Mouse (Mus musculus) small intestine, adult 2 months (tissue): ENCODE data around the gene Gm3371. TPM values are rescaled to one million over a fixed set of nuclear protein-coding genes. Genes with fewer than 3 reads are reported as not detected.
"Not testable (repeated sequence)": the region's sequence is repeated elsewhere in the genome, so short reads cannot be mapped to it uniquely, and the experiment has no call there.

Source experiments
- H3K27ac ChIP-seq: fragments of 200-500 bp; 2 replicates; pipeline ENCODE4 v1.5.1; 2012; ENCODE audit warnings: low read depth, low read length, control low read depth, inconsistent platforms; ENCODE audit not compliant: insufficient read depth
- H3K27me3 ChIP-seq: fragments of 200-500 bp; 2 replicates; pipeline ENCODE4 v1.6.1; 2012; ENCODE audit warnings: mild to moderate bottlenecking, moderate library complexity, low read length, inconsistent platforms; ENCODE audit not compliant: control insufficient read depth, insufficient read depth
- H3K36me3 ChIP-seq: fragments of 200-500 bp; 2 replicates; pipeline ENCODE4 v1.6.1; 2012; ENCODE audit warnings: mild to moderate bottlenecking, low read length, control low read depth, inconsistent platforms; ENCODE audit not compliant: control insufficient read depth, insufficient read depth
- H3K4me1 ChIP-seq: fragments of 200-500 bp; 2 replicates; pipeline ENCODE4 v1.6.1; 2012; ENCODE audit warnings: low read length, inconsistent platforms, mixed read lengths; ENCODE audit not compliant: control insufficient read depth, insufficient read depth, insufficient read length
- H3K4me3 ChIP-seq: fragments of 200-500 bp; 2 replicates; pipeline ENCODE4 v1.5.1; 2012; ENCODE audit warnings: low read depth, mild to moderate bottlenecking, control low read depth, inconsistent platforms, low read length, moderate library complexity
- WGBS: fragments of 180-500 bp; shearing (Covaris S2); methylation state at CpG from one replicate; pipeline ENCODE4 v1.1.7; 2018; 5-methylcytosine and 5-hydroxymethylcytosine counted together
- polyA plus RNA-seq: library from polyadenylated mRNA; depleted of rRNA; stranded (reverse); fragments of >200 nt; gene quantifications from 2 replicates; pipeline ENCODE4 v1.2.3, GENCODE M21; 2012; rRNA removed

Gene Gm3371
- not detected in 2 replicates for polyA plus RNA-seq

GRCm38 (mm10) chr14:44410588-44410987 lies at the start of gene Gm3371:
Gm3371 (minus strand) TSS chr14:44410688.
- not testable (repeated sequence) for H3K27me3 ChIP-seq, H3K4me3 ChIP-seq, H3K4me1 ChIP-seq, H3K36me3 ChIP-seq, H3K27ac ChIP-seq
- 40% methylated on average over 1 of the region's 2 CpGs for WGBS

DNA sequence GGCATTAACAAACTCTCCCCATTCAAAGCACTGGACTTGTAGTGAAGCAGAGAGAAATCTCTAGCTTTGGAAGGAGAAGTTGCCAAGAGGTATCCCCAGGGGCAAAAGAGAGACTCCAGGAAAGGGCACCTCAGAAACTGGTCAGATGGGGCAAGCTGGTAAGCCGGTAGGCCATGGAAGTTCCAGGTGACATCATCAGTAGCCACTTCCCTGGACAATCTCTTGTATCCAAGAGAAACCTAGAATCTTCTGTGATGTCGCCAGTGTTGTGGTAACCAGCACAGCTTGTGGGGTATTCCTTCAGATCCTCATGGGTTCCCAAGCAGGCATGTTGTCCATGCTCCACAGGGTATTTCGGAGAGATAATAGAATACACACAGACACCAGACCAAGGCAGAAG lies 22.8 kb upstream of the Gm3371 start, which contains the start of gene Gm8232:
Gm8232 (plus strand) TSS at position 301 of the 400 bp plus-strand sequence.
- WGBS: 83% methylated on average over 3 of the region's 3 CpGs
- H3K36me3 ChIP-seq, H3K4me3 ChIP-seq, H3K27ac ChIP-seq, H3K27me3 ChIP-seq, H3K4me1 ChIP-seq: not testable (repeated sequence)

- not testable (repeated sequence) for H3K4me3 ChIP-seq, H3K4me1 ChIP-seq, H3K27ac ChIP-seq, H3K36me3 ChIP-seq, H3K27me3 ChIP-seq
- 69% methylated on average over 4 of the region's 4 CpGs for WGBS
These were observed 26.3 kb downstream of the Gm3371 start for GRCm38 (mm10) chr14:44384233-44384632.

DNA sequence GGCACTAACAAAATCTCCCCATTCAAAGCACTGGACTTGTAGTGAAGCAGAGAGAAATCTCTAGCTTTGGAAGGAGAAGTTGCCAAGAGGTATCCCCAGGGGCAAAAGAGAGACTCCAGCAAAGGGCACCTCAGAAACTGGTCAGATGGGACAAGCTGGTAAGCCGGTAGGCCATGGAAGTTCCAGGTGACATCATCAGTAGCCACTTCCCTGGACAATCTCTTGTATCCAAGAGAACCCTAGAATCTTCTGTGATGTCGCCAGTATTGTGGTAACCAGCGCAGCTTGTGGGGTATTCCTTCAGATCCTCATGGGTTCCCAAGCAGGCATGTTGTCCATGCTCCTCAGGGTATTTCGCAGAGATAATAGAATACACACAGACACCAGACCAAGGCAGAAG lies 45.4 kb downstream of the Gm3371 start, which contains the start of gene Gm8229:
Gm8229 (plus strand) TSS at position 301 of the 400 bp plus-strand sequence.
- H3K4me3 ChIP-seq, H3K4me1 ChIP-seq, H3K27ac ChIP-seq, H3K36me3 ChIP-seq, H3K27me3 ChIP-seq: not testable (repeated sequence)
- whole genome bisulfite sequencing: 82% methylated on average over 4 of the region's 4 CpGs

GRCm38 (mm10) chr14:44362301-44362700 lies 48.2 kb downstream of the Gm3371 start:
- H3K27me3 ChIP-seq, H3K36me3 ChIP-seq, H3K4me1 ChIP-seq, H3K4me3 ChIP-seq, H3K27ac ChIP-seq: not testable (repeated sequence)

DNA sequence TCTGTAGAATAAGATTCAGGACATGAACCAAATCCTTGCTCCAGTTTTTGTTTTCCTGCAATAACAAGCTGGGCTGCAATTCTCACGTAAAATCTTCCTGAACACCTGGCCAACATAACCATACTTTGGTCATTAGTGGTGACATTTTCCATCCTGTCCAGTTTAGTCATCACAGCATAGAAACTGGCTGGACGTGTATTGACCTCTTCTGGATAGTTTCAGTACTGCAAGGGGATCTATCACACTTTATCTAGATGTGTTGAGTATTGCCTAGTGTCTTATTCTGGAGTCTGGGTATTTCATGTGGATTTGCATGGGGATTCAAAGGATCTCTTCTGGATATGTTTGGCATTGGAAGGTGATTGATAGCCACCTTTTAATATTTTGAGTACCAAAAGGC lies 49.1 kb downstream of the Gm3371 start:
- 25% methylated on average over 2 of the region's 2 CpGs for WGBS
- H3K4me3 ChIP-seq, H3K4me1 ChIP-seq, H3K27me3 ChIP-seq, H3K27ac ChIP-seq, H3K36me3 ChIP-seq: not testable (repeated sequence)

Other genes with a start within 250 kb of the Gm3371 start
- gene Gm8212, start 213.0 kb downstream of the Gm3371 start, polyA plus RNA-seq: not detected in 2 replicates
- not detected in 2 replicates for gene 4930503E14Rik, start 197.4 kb downstream of the Gm3371 start, polyA plus RNA-seq
- gene Gm8220, start 125.1 kb downstream of the Gm3371 start, polyA plus RNA-seq: not detected in 2 replicates
- not detected in 2 replicates for gene Gm5930, start 72.1 kb downstream of the Gm3371 start, polyA plus RNA-seq
- not detected in 2 replicates for gene Gm8229, start 45.3 kb downstream of the Gm3371 start, polyA plus RNA-seq
- gene Gm8232, start 22.9 kb upstream of the Gm3371 start, polyA plus RNA-seq: not detected in 2 replicates
- gene BC061237, start 81.8 kb upstream of the Gm3371 start, polyA plus RNA-seq: not detected in 2 replicates
- not detected in 2 replicates for gene Gm17093, start 107.6 kb upstream of the Gm3371 start, polyA plus RNA-seq
- gene Gm8247, start 172.5 kb upstream of the Gm3371 start, polyA plus RNA-seq: not detected in 2 replicates
- gene Gm5624, start 217.2 kb upstream of the Gm3371 start, polyA plus RNA-seq: not detected in 2 replicates